Mouse (Mus musculus) forebrain, postnatal 0 days (tissue): Measurements from ENCODE around the gene Sstr5. TPM values are rescaled to one million over a fixed set of nuclear protein-coding genes. Genes with fewer than 3 reads are reported as not detected.

Source experiments
- ATAC-seq: fragments of 200-750 bp; cut with Nextera tagmentation; 2 replicates; pipeline ENCODE4 v1.8.0; 2017; ENCODE audit warnings: mild to moderate bottlenecking, moderate library complexity
- DNase-seq: peaks from one replicate; pipeline ENCODE4 v3.0.0-alpha.2; 2015
- H3K27ac ChIP-seq: fragments of 300-500 bp; sonication (generic); 2 replicates; pipeline ENCODE4 v1.5.1; 2014; ENCODE audit warnings: low read depth, mild to moderate bottlenecking, antibody characterized with exemption, low read length, moderate library complexity, mixed read lengths
- H3K27me3 ChIP-seq: fragments of 300-500 bp; sonication (generic); 2 replicates; pipeline ENCODE4 v1.6.1; 2014; ENCODE audit warnings: mild to moderate bottlenecking, low read length, mixed read lengths; ENCODE audit not compliant: insufficient read depth
- H3K36me3 ChIP-seq: fragments of 300-500 bp; sonication (generic); 2 replicates; pipeline ENCODE4 v1.6.1; 2014; ENCODE audit warnings: mild to moderate bottlenecking, moderate library complexity; ENCODE audit not compliant: insufficient read depth
- H3K4me1 ChIP-seq: fragments of 300-500 bp; sonication (generic); 2 replicates; pipeline ENCODE4 v1.6.1; 2014; ENCODE audit warnings: antibody characterized with exemption; ENCODE audit not compliant: insufficient read depth
- H3K4me2 ChIP-seq: fragments of 300-500 bp; sonication (generic); 2 replicates; pipeline ENCODE4 v1.6.1; 2014; ENCODE audit warnings: low read depth, mild to moderate bottlenecking, moderate library complexity
- H3K4me3 ChIP-seq: fragments of 300-500 bp; sonication (generic); 2 replicates; pipeline ENCODE4 v1.5.1; 2014; ENCODE audit warnings: low read depth, low read length, mixed read lengths
- H3K9ac ChIP-seq: fragments of 300-500 bp; sonication (generic); 2 replicates; pipeline ENCODE4 v1.6.1; 2014; ENCODE audit warnings: mild to moderate bottlenecking
- H3K9me3 ChIP-seq: fragments of 300-500 bp; sonication (generic); 2 replicates; pipeline ENCODE4 v1.6.1; 2016; ENCODE audit warnings: low read length
- CTCF ChIP-seq: sonication (generic); IDR thresholded peaks from 2 replicates; pipeline ENCODE4 v1.5.1; 2016; ENCODE audit warnings: antibody characterized with exemption, control low read depth, low read depth
- WGBS: fragments of 180-500 bp; shearing (Covaris S2); extraction: QIAGEN DNeasy Blood & Tissue Kit; methylation state at CpG from one replicate; pipeline ENCODE4 v1.1.7; 2014; 5-methylcytosine and 5-hydroxymethylcytosine counted together
- polyA plus RNA-seq: library from polyadenylated mRNA; unstranded; fragments of >200 nt; fragmentation: Nextera tagmentation; extraction: Ambion mirVana; gene quantifications from 2 replicates; pipeline ENCODE4 v1.2.1, GENCODE M21; 2015
- total RNA-seq: library from RNA; depleted of rRNA; stranded (reverse); fragments of >200 nt; gene quantifications from 2 replicates; pipeline ENCODE4 v1.2.3, GENCODE M21; 2014; rRNA removed

Sstr5 gene
- total RNA-seq = 1.0 and 2.0 TPM in 2 replicates
- 0.64 and 0.94 TPM in 2 replicates for polyA plus RNA-seq

DNA sequence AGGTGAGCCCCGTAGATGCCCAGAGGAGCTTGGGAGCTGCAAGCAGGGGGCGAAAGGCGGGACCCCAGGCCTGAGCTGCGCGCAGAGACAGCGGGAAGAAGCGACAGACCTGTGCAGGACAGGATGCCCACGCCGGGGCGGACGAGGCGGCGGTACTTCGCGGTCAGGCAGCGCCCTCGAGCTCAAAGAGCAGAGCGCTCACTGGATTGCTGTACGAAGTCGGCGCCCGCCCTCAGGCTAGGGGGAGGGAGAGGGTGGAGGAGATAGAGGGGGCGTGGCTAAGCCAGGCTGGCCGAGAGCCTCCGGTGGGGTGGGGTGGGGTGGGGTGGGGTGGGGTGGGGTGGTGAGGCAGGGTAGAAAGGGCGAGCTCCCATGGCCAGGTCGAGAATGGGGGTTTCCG is at the start of gene Sstr5:
TSS of gene Sstr5 (minus strand) at position 276 of the 400 bp plus-strand sequence.
- Histone ChIP-seq H3K9ac (peak within 1 kb of the TSS; percentile 40; the same call in 1 of the 2 replicates), H3K36me3 (no peaks in the 10 kb centered on the region), H3K4me3 (peak within 1 kb of the TSS; percentile 34), H3K4me2 (peak within 1 kb of the TSS; percentile 53), H3K27me3 (peaks cover 18% of the 10 kb centered on the region), H3K27ac (no peak within 1 kb of the TSS), H3K4me1 (0 out of 2 replicates have a peak, but pooled peaks cover 2% of the 10 kb centered on the region), H3K9me3 (no peaks in the 10 kb centered on the region)
- 3% methylated on average over 25 of the region's 28 CpGs for WGBS
- ATAC-seq = peak; percentile 45; the same call in 1 of the 2 replicates
- DNase-seq = no peak
- no peak for TF ChIP-seq CTCF

DNA sequence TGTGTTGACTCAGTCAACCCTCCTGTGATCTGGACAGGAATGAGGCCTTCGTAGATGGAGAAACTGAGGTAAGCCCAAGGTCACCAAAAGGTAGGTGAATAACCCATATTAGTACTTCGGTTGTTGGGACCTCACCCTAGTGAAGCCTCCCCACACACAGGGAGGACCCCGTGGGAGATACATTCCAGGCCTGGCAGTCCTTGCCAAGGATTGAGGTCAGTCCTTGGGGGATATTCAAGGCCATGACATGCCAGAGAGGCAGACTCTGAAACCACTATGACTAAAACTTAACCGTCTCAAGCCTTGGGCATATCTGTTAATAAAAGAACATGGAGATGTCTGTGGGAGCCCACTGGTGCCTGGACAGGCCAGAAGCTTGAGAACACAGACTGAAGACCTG is 44.7 kb upstream of the Sstr5 start:
- Histone ChIP-seq H3K4me2 (no peak overlapping the region), H3K36me3 (no peaks in the 10 kb centered on the region), H3K27me3 (no peaks in the 10 kb centered on the region), H3K4me3 (no peak overlapping the region), H3K27ac (no peak overlapping the region), H3K4me1 (no peaks in the 10 kb centered on the region), H3K9me3 (no peaks in the 10 kb centered on the region), H3K9ac (no peak overlapping the region)
- WGBS = 85% methylated on average over 4 of the region's 4 CpGs
- no peak for ATAC-seq
- TF ChIP-seq CTCF = no peak
- DNase-seq = no peak

- WGBS = 82% methylated on average over 5 of the region's 5 CpGs
- TF ChIP-seq CTCF = no peak
- Histone ChIP-seq H3K9ac (no peak overlapping the region), H3K36me3 (no peaks in the 10 kb centered on the region), H3K27me3 (no peaks in the 10 kb centered on the region), H3K4me2 (no peak overlapping the region), H3K4me1 (no peaks in the 10 kb centered on the region), H3K9me3 (no peaks in the 10 kb centered on the region), H3K4me3 (no peak overlapping the region), H3K27ac (no peak overlapping the region)
- ATAC-seq (no peak), DNase-seq (no peak)
These were observed 43.6 kb upstream of the Sstr5 start for GRCm38 (mm10) chr17:25540731-25541130.

GRCm38 (mm10) chr17:25538945-25539875 is 42.1 kb upstream of the Sstr5 start:
- no peaks in the 10 kb centered on the region for H3K4me1 ChIP-seq
- peak; percentile 61 for ATAC-seq
- peak overlapping the region; percentile 11; the same call in 1 of the 2 replicates for H3K9ac ChIP-seq
- no peaks in the 10 kb centered on the region for H3K9me3 ChIP-seq
- no peak overlapping the region for H3K4me3 ChIP-seq
- TF ChIP-seq CTCF = no peak
- no peak overlapping the region for H3K4me2 ChIP-seq
- H3K27me3 ChIP-seq = no peaks in the 10 kb centered on the region
- 10% methylated on average over 27 of the region's 27 CpGs for WGBS
- H3K27ac ChIP-seq = 0 out of 2 replicates have a peak overlapping the region, but pooled peaks have one; percentile 15
- H3K36me3 ChIP-seq = no peaks in the 10 kb centered on the region
- no peak for DNase-seq

GRCm38 (mm10) chr17:25530357-25531022 is 33.4 kb upstream of the Sstr5 start:
- Histone ChIP-seq H3K9me3 (no peaks in the 10 kb centered on the region), H3K36me3 (no peaks in the 10 kb centered on the region), H3K4me3 (no peak overlapping the region), H3K27ac (no peak overlapping the region), H3K4me1 (no peaks in the 10 kb centered on the region), H3K4me2 (no peak overlapping the region), H3K27me3 (no peaks in the 10 kb centered on the region), H3K9ac (no peak overlapping the region)
- TF ChIP-seq CTCF = no peak
- ATAC-seq = peak; percentile 38; the same call in 1 of the 2 replicates
- no peak for DNase-seq
- WGBS = 53% methylated on average over 8 of the region's 8 CpGs

- Histone ChIP-seq H3K27ac (no peak overlapping the region), H3K9me3 (no peaks in the 10 kb centered on the region), H3K36me3 (no peaks in the 10 kb centered on the region), H3K9ac (no peak overlapping the region), H3K4me3 (no peak overlapping the region), H3K27me3 (no peaks in the 10 kb centered on the region), H3K4me1 (no peaks in the 10 kb centered on the region), H3K4me2 (no peak overlapping the region)
- 89% methylated on average over 12 of the region's 12 CpGs for WGBS
- ATAC-seq (no peak), DNase-seq (no peak)
- no peak for TF ChIP-seq CTCF
These were observed 25.0 kb upstream of the Sstr5 start for GRCm38 (mm10) chr17:25522080-25522479.

DNA sequence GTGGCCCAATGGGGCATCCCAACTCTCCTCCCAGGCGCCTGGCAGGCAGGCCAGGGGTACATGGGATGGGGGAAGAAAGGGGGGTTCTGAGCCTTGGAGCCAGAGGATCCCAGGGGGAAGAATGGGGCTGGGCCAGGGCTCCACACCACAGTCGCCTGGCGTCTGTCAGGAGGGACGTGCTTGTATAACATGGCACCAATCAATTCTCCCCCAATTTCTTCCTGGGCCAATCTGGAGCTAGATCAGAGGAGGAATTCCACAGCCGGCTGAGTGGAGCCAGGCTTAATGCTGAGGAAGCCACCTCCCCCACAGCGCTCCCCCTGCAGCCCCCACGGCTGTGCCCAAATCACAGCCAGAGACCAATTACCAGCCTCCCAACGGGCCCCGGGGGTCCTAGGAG is 23.4 kb upstream of the Sstr5 start:
- H3K4me3 ChIP-seq = no peak overlapping the region
- ATAC-seq (peak; percentile 62), DNase-seq (peak; percentile 46)
- TF ChIP-seq CTCF = no peak
- no peaks in the 10 kb centered on the region for H3K9me3 ChIP-seq
- no peak overlapping the region for H3K27ac ChIP-seq
- no peaks in the 10 kb centered on the region for H3K27me3 ChIP-seq
- no peak overlapping the region for H3K4me2 ChIP-seq
- 28% methylated on average over 9 of the region's 9 CpGs for WGBS
- H3K9ac ChIP-seq = no peak overlapping the region
- H3K4me1 ChIP-seq = no peaks in the 10 kb centered on the region
- H3K36me3 ChIP-seq = no peaks in the 10 kb centered on the region
